Mouse (Mus musculus) skeletal muscle tissue, adult 2 months (tissue): Measurements from ENCODE around the gene Fnbp1.

Source experiments
- DNase-seq: peaks from one replicate; pipeline ENCODE4 v3.0.0-alpha.2; 2012; ENCODE audit warnings: low read depth, low spot score

The Fnbp1 gene

GRCm38 (mm10) chr2:31025458-31025857, 116.3 kb downstream of the Fnbp1 start:
- no peak for DNase-seq

GRCm38 (mm10) chr2:31024618-31025370, 117.0 kb downstream of the Fnbp1 start:
- DNase-seq, result peak; percentile 21

- DNase-seq, result no peak
Observed at GRCm38 (mm10) chr2:31023940-31024339, 117.9 kb downstream of the Fnbp1 start.

- no peak for DNase-seq
Observed at GRCm38 (mm10) chr2:31020202-31020601, 121.6 kb downstream of the Fnbp1 start.

- no peak for DNase-seq
Observed at GRCm38 (mm10) chr2:31019011-31019410, 122.8 kb downstream of the Fnbp1 start.

GRCm38 (mm10) chr2:31018519-31018918, 123.3 kb downstream of the Fnbp1 start:
- no peak for DNase-seq

- no peak for DNase-seq
Observed at GRCm38 (mm10) chr2:31017625-31018317, 124.0 kb downstream of the Fnbp1 start.

GRCm38 (mm10) chr2:31013371-31014120, 128.3 kb downstream of the Fnbp1 start:
- DNase-seq, result no peak

- no peak for DNase-seq
Observed at GRCm38 (mm10) chr2:31007208-31007607, 134.6 kb downstream of the Fnbp1 start.

- no peak for DNase-seq
Observed at GRCm38 (mm10) chr2:31006434-31006833, 135.4 kb downstream of the Fnbp1 start.

- no peak for DNase-seq
Observed at GRCm38 (mm10) chr2:31005453-31005852, 136.4 kb downstream of the Fnbp1 start.

- no peak for DNase-seq
Observed at GRCm38 (mm10) chr2:31002857-31003256, 139.0 kb downstream of the Fnbp1 start.

- DNase-seq, result no peak
Observed at GRCm38 (mm10) chr2:30998443-30999260, 143.2 kb downstream of the Fnbp1 start.

GRCm38 (mm10) chr2:30995432-30995996, 146.3 kb downstream of the Fnbp1 start:
- DNase-seq, result no peak

GRCm38 (mm10) chr2:30994853-30995252, 147.0 kb downstream of the Fnbp1 start:
- no peak for DNase-seq

- no peak for DNase-seq
Observed at GRCm38 (mm10) chr2:30990221-30990620, 151.6 kb downstream of the Fnbp1 start.

GRCm38 (mm10) chr2:30985111-30986020, 156.4 kb downstream of the Fnbp1 start:
- peak; percentile 40 for DNase-seq

GRCm38 (mm10) chr2:30983024-30983423, 158.8 kb downstream of the Fnbp1 start:
- no peak for DNase-seq

- DNase-seq, result peak; percentile 100
Observed at GRCm38 (mm10) chr2:30981790-30982513, 159.9 kb downstream of the Fnbp1 start, which contains the start of the genes BC005624 and Usp20. TSS of gene BC005624 (minus strand) at chr2:30982201. TSS of gene Usp20 (plus strand) at chr2:30982279.
